Mouse (Mus musculus): ENCODE measurements around the gene Mrgpra1. TPM values are rescaled to one million over a fixed set of nuclear protein-coding genes. Genes with fewer than 3 reads are reported as not detected.
"Not testable (repeated sequence)": the region's sequence is repeated elsewhere in the genome, so short reads cannot be mapped to it uniquely, and the experiment has no call there.

Gene Mrgpra1
- polyA plus RNA-seq, 1 experiment: not detected

GRCm38 (mm10) chr7:47309855-47310254, 44.2 kb downstream of the Mrgpra1 start:
- 89% methylated on average over 10 of the region's 10 CpGs for WGBS
- H3K4me3 ChIP-seq (ENCODE audit: insufficient read depth, low read depth, low read length): no peak overlapping the region
- H3K27me3 ChIP-seq (replicated peaks; ENCODE audit: control insufficient read depth, insufficient read depth, low read length): no peaks in the 10 kb centered on the region
- no peak for DNase-seq
- no peak overlapping the region for H3K27ac ChIP-seq (ENCODE audit: insufficient read depth, low read depth, low read length)
- TF ChIP-seq CTCF (conservative IDR thresholded peaks at IDR 0.05; ENCODE audit: insufficient read depth, insufficient read length, low read depth, low read length) (no peak), POLR2A (IDR thresholded peaks at IDR 0.05; ENCODE audit: low read depth, low read length) (no peak)
- H3K4me1 ChIP-seq (ENCODE audit: control insufficient read depth, insufficient read depth, low read length): no peaks in the 10 kb centered on the region
- H3K36me3 ChIP-seq (ENCODE audit: control insufficient read depth, insufficient read depth, low read length): no peaks in the 10 kb centered on the region

DNA sequence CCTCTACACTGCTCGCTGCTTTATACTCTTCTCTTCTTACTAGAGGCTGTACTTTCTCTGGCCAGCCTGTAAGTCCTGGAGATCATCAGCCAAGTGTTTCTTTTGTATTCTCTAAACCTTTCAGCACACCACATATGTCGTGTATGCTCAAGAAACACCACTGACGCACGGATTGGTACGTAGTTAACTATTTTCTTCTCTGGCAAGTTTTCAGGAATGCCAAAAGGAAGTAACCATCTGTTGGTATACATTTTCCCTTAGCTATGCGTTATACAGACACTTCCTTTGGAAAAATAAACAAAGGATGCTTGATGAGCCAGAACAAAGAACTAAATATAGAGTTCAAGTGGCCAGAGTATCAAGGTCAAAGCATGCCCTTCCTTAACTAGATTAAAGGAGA, 49.4 kb downstream of the Mrgpra1 start:
- H3K27ac ChIP-seq (ENCODE audit: insufficient read depth, low read depth, low read length); H3K4me3 ChIP-seq (ENCODE audit: insufficient read depth, low read depth, low read length); H3K27me3 ChIP-seq (replicated peaks; ENCODE audit: control insufficient read depth, insufficient read depth, low read length); DNase-seq; H3K4me1 ChIP-seq (ENCODE audit: control insufficient read depth, insufficient read depth, low read length); H3K36me3 ChIP-seq (ENCODE audit: control insufficient read depth, insufficient read depth, low read length): not testable (repeated sequence)
- 73% methylated on average over 5 of the region's 6 CpGs for WGBS

DNA sequence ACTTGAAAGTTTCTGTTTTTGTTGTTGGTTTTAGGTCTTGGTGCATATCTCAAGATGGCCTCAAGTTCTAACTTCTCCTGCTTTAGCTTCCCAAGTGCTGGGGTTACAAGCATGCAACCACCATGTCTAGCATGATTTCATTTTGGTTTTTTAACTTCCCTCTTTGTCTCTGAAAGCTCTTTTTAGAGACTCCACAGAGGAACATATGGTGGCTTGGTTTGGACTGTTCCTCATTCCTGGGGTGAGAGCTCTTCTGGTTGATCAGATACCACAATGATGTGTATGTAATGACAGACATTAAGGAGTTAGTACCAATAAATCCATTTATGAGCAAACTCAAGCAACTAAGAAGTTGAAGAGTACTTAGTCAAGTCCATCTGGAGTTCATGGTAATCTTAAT, 54.4 kb downstream of the Mrgpra1 start:
- H3K4me1 ChIP-seq (ENCODE audit: control insufficient read depth, insufficient read depth, low read length); H3K36me3 ChIP-seq (ENCODE audit: control insufficient read depth, insufficient read depth, low read length); H3K27me3 ChIP-seq (replicated peaks; ENCODE audit: control insufficient read depth, insufficient read depth, low read length); DNase-seq; H3K4me3 ChIP-seq (ENCODE audit: insufficient read depth, low read depth, low read length); H3K27ac ChIP-seq (ENCODE audit: insufficient read depth, low read depth, low read length): not testable (repeated sequence)

Other genes with a start within 250 kb of the Mrgpra1 start
- 0.61 and 0.79 TPM in 2 replicates for gene Ptpn5, start 220.6 kb downstream of the Mrgpra1 start, polyA plus RNA-seq (2012; rRNA removed)
- not detected in 2 replicates for gene Mrgpra6, start 149.3 kb downstream of the Mrgpra1 start, polyA plus RNA-seq (2012; rRNA removed)
- gene Mrgpra9, start 101.4 kb downstream of the Mrgpra1 start, polyA plus RNA-seq (2012; rRNA removed): not detected in 2 replicates
- 0.07 TPM in 1 of 2 replicates, not detected in the other for gene Mrgpra2a, start 97.9 kb upstream of the Mrgpra1 start, polyA plus RNA-seq (2012; rRNA removed)
- gene Mrgpra2b, start 174.6 kb upstream of the Mrgpra1 start, polyA plus RNA-seq (2012; rRNA removed): 0.09 TPM in 1 of 2 replicates, not detected in the other
- not detected in 2 replicates for gene Mrgpra3, start 247.1 kb upstream of the Mrgpra1 start, polyA plus RNA-seq (2012; rRNA removed)

Measured in kidney, adult 2 months (tissue).